Mouse (Mus musculus) brain, embryonic 14.5 days (tissue): ENCODE measurements around the gene Plxna4.

ENCODE experiments used
- CTCF ChIP-seq: fragments of 200-500 bp; IDR thresholded peaks from 2 replicates; pipeline ENCODE4 v1.5.1; 2012; ENCODE audit warnings: inconsistent platforms, mild to moderate bottlenecking, moderate library complexity, borderline replicate concordance; ENCODE audit not compliant: insufficient read depth, insufficient read length; ENCODE audit errors: extremely low read depth
- POLR2A ChIP-seq: fragments of 200-500 bp; IDR thresholded peaks from 2 replicates; pipeline ENCODE4 v1.6.1; 2012; ENCODE audit warnings: mild to moderate bottlenecking, inconsistent platforms, borderline replicate concordance; ENCODE audit not compliant: poor library complexity, insufficient read depth, insufficient read length, severe bottlenecking; ENCODE audit errors: extremely low read depth

DNA sequence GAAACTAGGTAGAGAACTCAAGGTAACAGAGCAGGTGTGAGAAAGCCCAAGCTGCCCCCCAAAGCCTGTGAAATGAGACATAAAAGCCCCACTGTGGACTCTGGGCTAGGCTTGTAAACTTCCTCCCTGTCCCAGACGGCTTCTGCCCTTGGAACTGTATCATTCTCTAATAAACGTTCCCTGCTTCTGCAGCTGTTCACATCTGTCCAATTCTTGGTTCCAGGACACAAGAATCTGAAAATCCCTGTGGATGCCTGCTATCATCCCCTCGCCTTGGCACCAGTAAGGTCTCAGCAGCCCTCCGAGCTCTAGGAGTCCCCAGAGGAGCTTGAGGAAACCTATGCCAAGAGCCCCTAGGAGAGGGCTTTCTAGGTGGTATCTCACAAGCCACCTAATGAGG is 383.7 kb downstream of the Plxna4 start:
- no peak for TF ChIP-seq CTCF
- no peak for TF ChIP-seq POLR2A
